Mouse (Mus musculus) midbrain, embryonic 15.5 days (tissue): ENCODE results near the gene Szt2. TPM values are rescaled to one million over a fixed set of nuclear protein-coding genes. Genes with fewer than 3 reads are reported as not detected.
A peak's percentile ranks its signal among the peaks of the same experiment; 100 is the strongest.

Experiments used
- ATAC-seq: fragments of 200-750 bp; cut with Nextera tagmentation; replicated peaks from 2 replicates; pipeline ENCODE4 v1.8.0; 2017; ENCODE audit warnings: moderate TSS enrichment
- H3K27ac ChIP-seq: fragments of 300-500 bp; sonication (generic); 2 replicates; pipeline ENCODE4 v1.5.1; 2015; ENCODE audit warnings: mild to moderate bottlenecking, inconsistent platforms
- H3K27me3 ChIP-seq: fragments of 300-500 bp; sonication (generic); replicated peaks from 2 replicates; pipeline ENCODE4 v1.6.1; 2015; ENCODE audit warnings: inconsistent platforms
- H3K36me3 ChIP-seq: fragments of 300-500 bp; sonication (generic); replicated peaks from 2 replicates; pipeline ENCODE4 v1.6.1; 2015; ENCODE audit warnings: inconsistent platforms
- H3K4me1 ChIP-seq: fragments of 300-500 bp; sonication (generic); 2 replicates; pipeline ENCODE4 v1.6.1; 2015; ENCODE audit warnings: inconsistent platforms
- H3K4me2 ChIP-seq: fragments of 300-500 bp; sonication (generic); 2 replicates; pipeline ENCODE4 v1.6.1; 2015; ENCODE audit warnings: inconsistent platforms, mild to moderate bottlenecking, moderate library complexity
- H3K4me3 ChIP-seq: fragments of 300-500 bp; sonication (generic); 2 replicates; pipeline ENCODE4 v1.5.1; 2015; ENCODE audit warnings: mild to moderate bottlenecking, inconsistent platforms
- H3K9ac ChIP-seq: fragments of 300-500 bp; sonication (generic); 2 replicates; pipeline ENCODE4 v1.6.1; 2015; ENCODE audit warnings: mild to moderate bottlenecking, inconsistent platforms
- H3K9me3 ChIP-seq: fragments of 300-500 bp; sonication (generic); 2 replicates; pipeline ENCODE4 v1.6.1; 2016; ENCODE audit warnings: inconsistent platforms
- WGBS: fragments of 180-500 bp; shearing (Covaris S2); methylation state at CpG from one replicate; pipeline ENCODE4 v1.1.7; 2015; ENCODE audit warnings: mixed read lengths; 5-methylcytosine and 5-hydroxymethylcytosine counted together
- polyA plus RNA-seq: library from polyadenylated mRNA; unstranded; fragments of >200 nt; fragmentation: Nextera tagmentation; extraction: Ambion mirVana; gene quantifications from 2 replicates; pipeline ENCODE4 v1.2.1, GENCODE M21; 2015

Gene Szt2
- polyA plus RNA-seq, 1 experiment from 2014 or later, result 11.5 TPM

GRCm38 (mm10) chr4:118347529-118348309 is 61.4 kb downstream of the Szt2 start:
- Histone ChIP-seq H3K9me3 (no peaks in the 10 kb centered on the region), H3K4me3 (no peak overlapping the region), H3K27me3 (no peaks in the 10 kb centered on the region), H3K9ac (no peak overlapping the region), H3K27ac (no peak overlapping the region), H3K4me1 (no peaks in the 10 kb centered on the region), H3K4me2 (no peak overlapping the region), H3K36me3 (no peaks in the 10 kb centered on the region)
- no peak for ATAC-seq
- WGBS, result 73% methylated on average over 13 of the region's 13 CpGs

GRCm38 (mm10) chr4:118341447-118341846 is 67.6 kb downstream of the Szt2 start:
- Histone ChIP-seq H3K4me3 (no peak overlapping the region), H3K4me2 (no peak overlapping the region), H3K27me3 (no peaks in the 10 kb centered on the region), H3K27ac (no peak overlapping the region), H3K9ac (no peak overlapping the region), H3K36me3 (no peaks in the 10 kb centered on the region), H3K9me3 (no peaks in the 10 kb centered on the region), H3K4me1 (no peaks in the 10 kb centered on the region)
- no peak for ATAC-seq
- WGBS, result 71% methylated on average over 3 of the region's 3 CpGs

- H3K27ac ChIP-seq, result no peak overlapping the region
- no peak overlapping the region for H3K4me2 ChIP-seq
- no peak overlapping the region for H3K9ac ChIP-seq
- H3K27me3 ChIP-seq, result no peaks in the 10 kb centered on the region
- 18% methylated on average over 7 of the region's 7 CpGs for WGBS
- H3K36me3 ChIP-seq, result no peaks in the 10 kb centered on the region
- H3K4me3 ChIP-seq, result no peak overlapping the region
- no peaks in the 10 kb centered on the region for H3K9me3 ChIP-seq
- ATAC-seq, result no peak
- H3K4me1 ChIP-seq, result no peaks in the 10 kb centered on the region
These were observed 72.4 kb downstream of the Szt2 start for GRCm38 (mm10) chr4:118336658-118337057.

GRCm38 (mm10) chr4:118335991-118336390 is 73.1 kb downstream of the Szt2 start:
- Histone ChIP-seq H3K9me3 (no peaks in the 10 kb centered on the region), H3K27me3 (no peaks in the 10 kb centered on the region), H3K4me3 (no peak overlapping the region), H3K36me3 (no peaks in the 10 kb centered on the region), H3K9ac (no peak overlapping the region), H3K4me2 (no peak overlapping the region), H3K27ac (no peak overlapping the region), H3K4me1 (no peaks in the 10 kb centered on the region)
- no peak for ATAC-seq
- WGBS, result 77% methylated on average over 4 of the region's 4 CpGs

GRCm38 (mm10) chr4:118331777-118332176 is 77.3 kb downstream of the Szt2 start:
- Histone ChIP-seq H3K4me2 (no peak overlapping the region), H3K36me3 (no peaks in the 10 kb centered on the region), H3K4me1 (no peaks in the 10 kb centered on the region), H3K27me3 (no peaks in the 10 kb centered on the region), H3K4me3 (no peak overlapping the region), H3K9ac (no peak overlapping the region), H3K9me3 (no peaks in the 10 kb centered on the region), H3K27ac (no peak overlapping the region)
- no peak for ATAC-seq
- WGBS, result 71% methylated on average over 4 of the region's 4 CpGs

- no peaks in the 10 kb centered on the region for H3K4me1 ChIP-seq
- H3K27ac ChIP-seq, result no peak overlapping the region
- H3K9me3 ChIP-seq, result no peaks in the 10 kb centered on the region
- no peak overlapping the region for H3K9ac ChIP-seq
- 81% methylated on average over 7 of the region's 7 CpGs for whole genome bisulfite sequencing
- no peaks in the 10 kb centered on the region for H3K36me3 ChIP-seq
- H3K27me3 ChIP-seq, result no peaks in the 10 kb centered on the region
- H3K4me2 ChIP-seq, result no peak overlapping the region
- H3K4me3 ChIP-seq, result no peak overlapping the region
- no peak for ATAC-seq
These were observed 82.6 kb downstream of the Szt2 start for GRCm38 (mm10) chr4:118326476-118326875.

- Histone ChIP-seq H3K36me3 (no peaks in the 10 kb centered on the region), H3K4me2 (no peak overlapping the region), H3K4me1 (no peaks in the 10 kb centered on the region; the same call in 1 of the 2 replicates), H3K27me3 (no peaks in the 10 kb centered on the region), H3K4me3 (no peak overlapping the region), H3K9me3 (no peaks in the 10 kb centered on the region), H3K27ac (no peak overlapping the region), H3K9ac (no peak overlapping the region)
- 83% methylated on average over 2 of the region's 2 CpGs for WGBS
- ATAC-seq, result no peak
These were observed 88.4 kb downstream of the Szt2 start for GRCm38 (mm10) chr4:118320636-118321035.

- no peak overlapping the region for H3K27ac ChIP-seq
- 31% methylated on average over 8 of the region's 8 CpGs for WGBS
- H3K4me2 ChIP-seq, result no peak overlapping the region
- no peak overlapping the region for H3K4me3 ChIP-seq
- no peak overlapping the region for H3K9ac ChIP-seq
- ATAC-seq, result peak; percentile 45; the same call in 1 of the 2 replicates
- H3K9me3 ChIP-seq, result no peaks in the 10 kb centered on the region
- H3K36me3 ChIP-seq, result no peaks in the 10 kb centered on the region
- H3K4me1 ChIP-seq, result no peaks in the 10 kb centered on the region; the same call in 1 of the 2 replicates
- H3K27me3 ChIP-seq, result no peaks in the 10 kb centered on the region
These were observed 89.2 kb downstream of the Szt2 start for GRCm38 (mm10) chr4:118319706-118320344.

- no peak overlapping the region for H3K9ac ChIP-seq
- H3K36me3 ChIP-seq, result no peaks in the 10 kb centered on the region
- no peak for ATAC-seq
- H3K27me3 ChIP-seq, result no peaks in the 10 kb centered on the region
- no peaks in the 10 kb centered on the region; the same call in 1 of the 2 replicates for H3K4me1 ChIP-seq
- no peak overlapping the region for H3K27ac ChIP-seq
- H3K4me3 ChIP-seq, result no peak overlapping the region
- 81% methylated on average over 4 of the region's 4 CpGs for WGBS
- H3K4me2 ChIP-seq, result no peak overlapping the region
- no peaks in the 10 kb centered on the region for H3K9me3 ChIP-seq
These were observed 92.4 kb downstream of the Szt2 start for GRCm38 (mm10) chr4:118316662-118317061.

- no peaks in the 10 kb centered on the region; the same call in 1 of the 2 replicates for H3K4me1 ChIP-seq
- H3K9me3 ChIP-seq, result no peaks in the 10 kb centered on the region
- ATAC-seq, result no peak
- H3K27me3 ChIP-seq, result no peaks in the 10 kb centered on the region
- no peaks in the 10 kb centered on the region for H3K36me3 ChIP-seq
- H3K9ac ChIP-seq, result no peak overlapping the region
- WGBS, result 58% methylated on average over 8 of the region's 8 CpGs
- H3K4me2 ChIP-seq, result no peak overlapping the region
- no peak overlapping the region for H3K4me3 ChIP-seq
- H3K27ac ChIP-seq, result no peak overlapping the region
These were observed 93.8 kb downstream of the Szt2 start for GRCm38 (mm10) chr4:118315286-118315685.
